Mouse (Mus musculus): ENCODE measurements at regions not wholly inside any gene's neighbourhood (a gene's known extent, or its start where the extent isn't known, plus 50 kb on each side); places are given as distances from the start of the nearest gene placed in this dataset.

- no peak overlapping the region for H3K4me3 ChIP-seq (ENCODE audit: insufficient read depth, low read length)
- TF ChIP-seq POLR2A (IDR thresholded peaks at IDR 0.05; ENCODE audit: extremely low read depth, insufficient read depth, low read length) = no peak
- TF ChIP-seq CTCF (IDR thresholded peaks at IDR 0.05; ENCODE audit: extremely low read depth, insufficient read depth, low read length) = no peak
Measured at GRCm38 (mm10) chr4:124349610-124350295, 260.9 kb downstream of the 3100002H09Rik start.

GRCm38 (mm10) chr4:124349055-124349454 lies 261.5 kb downstream of the 3100002H09Rik start:
- Histone ChIP-seq H3K4me1 (ENCODE audit: control insufficient read depth, insufficient read depth, low read length) (no peaks in the 10 kb centered on the region), H3K4me3 (ENCODE audit: insufficient read depth, low read length) (no peak overlapping the region), H3K27ac (ENCODE audit: insufficient read depth, low read length) (no peak overlapping the region)
- TF ChIP-seq POLR2A (IDR thresholded peaks at IDR 0.05; ENCODE audit: extremely low read depth, insufficient read depth, low read length) (no peak), CTCF (IDR thresholded peaks at IDR 0.05; ENCODE audit: extremely low read depth, insufficient read depth, low read length) (no peak)

More at GRCm38 (mm10) chr4:124349610-124350295, 260.9 kb downstream of the 3100002H09Rik start:
- Histone ChIP-seq H3K4me1 (ENCODE audit: control insufficient read depth, insufficient read depth, low read length) (no peaks in the 10 kb centered on the region), H3K27ac (ENCODE audit: insufficient read depth, low read length) (no peak overlapping the region)

- H3K27ac ChIP-seq (ENCODE audit: insufficient read depth, low read length) = no peak overlapping the region
- H3K4me3 ChIP-seq (ENCODE audit: insufficient read depth, low read length) = no peak overlapping the region
- H3K4me1 ChIP-seq (ENCODE audit: control insufficient read depth, insufficient read depth, low read length) = no peaks in the 10 kb centered on the region
Measured at GRCm38 (mm10) chr4:124340073-124340472, 270.5 kb downstream of the 3100002H09Rik start.

GRCm38 (mm10) chr4:124335726-124336125 lies 274.9 kb downstream of the 3100002H09Rik start:
- Histone ChIP-seq H3K4me3 (ENCODE audit: insufficient read depth, low read length) (no peak overlapping the region), H3K4me1 (ENCODE audit: control insufficient read depth, insufficient read depth, low read length) (no peaks in the 10 kb centered on the region), H3K27ac (ENCODE audit: insufficient read depth, low read length) (no peak overlapping the region)
- TF ChIP-seq CTCF (IDR thresholded peaks at IDR 0.05; ENCODE audit: extremely low read depth, insufficient read depth, low read length) = no peak
- TF ChIP-seq POLR2A (IDR thresholded peaks at IDR 0.05; ENCODE audit: extremely low read depth, insufficient read depth, low read length) = no peak

More at GRCm38 (mm10) chr4:124340073-124340472, 270.5 kb downstream of the 3100002H09Rik start:
- TF ChIP-seq CTCF (IDR thresholded peaks at IDR 0.05; ENCODE audit: extremely low read depth, insufficient read depth, low read length) = no peak
- TF ChIP-seq POLR2A (IDR thresholded peaks at IDR 0.05; ENCODE audit: extremely low read depth, insufficient read depth, low read length) = no peak

- no peaks in the 10 kb centered on the region for H3K4me1 ChIP-seq (ENCODE audit: control insufficient read depth, insufficient read depth, low read length)
- no peak overlapping the region for H3K4me3 ChIP-seq (ENCODE audit: insufficient read depth, low read length)
- TF ChIP-seq POLR2A (IDR thresholded peaks at IDR 0.05; ENCODE audit: extremely low read depth, insufficient read depth, low read length) = no peak
- TF ChIP-seq CTCF (IDR thresholded peaks at IDR 0.05; ENCODE audit: extremely low read depth, insufficient read depth, low read length) = no peak
- H3K27ac ChIP-seq (ENCODE audit: insufficient read depth, low read length) = no peak overlapping the region
Measured at GRCm38 (mm10) chr4:124332974-124333373, 277.6 kb downstream of the 3100002H09Rik start.

- TF ChIP-seq CTCF (IDR thresholded peaks at IDR 0.05; ENCODE audit: extremely low read depth, insufficient read depth, low read length) (no peak), POLR2A (IDR thresholded peaks at IDR 0.05; ENCODE audit: extremely low read depth, insufficient read depth, low read length) (no peak)
- Histone ChIP-seq H3K4me1 (ENCODE audit: control insufficient read depth, insufficient read depth, low read length) (no peaks in the 10 kb centered on the region), H3K27ac (ENCODE audit: insufficient read depth, low read length) (no peak overlapping the region), H3K4me3 (ENCODE audit: insufficient read depth, low read length) (no peak overlapping the region)
Measured at GRCm38 (mm10) chr4:124332416-124332815, 278.2 kb downstream of the 3100002H09Rik start.

GRCm38 (mm10) chr4:124329107-124329771 lies 281.4 kb downstream of the 3100002H09Rik start:
- TF ChIP-seq POLR2A (IDR thresholded peaks at IDR 0.05; ENCODE audit: extremely low read depth, insufficient read depth, low read length) = no peak
- no peak for TF ChIP-seq CTCF (IDR thresholded peaks at IDR 0.05; ENCODE audit: extremely low read depth, insufficient read depth, low read length)
- H3K4me1 ChIP-seq (ENCODE audit: control insufficient read depth, insufficient read depth, low read length) = no peaks in the 10 kb centered on the region

GRCm38 (mm10) chr4:124326301-124326700 lies 284.3 kb downstream of the 3100002H09Rik start:
- TF ChIP-seq POLR2A (IDR thresholded peaks at IDR 0.05; ENCODE audit: extremely low read depth, insufficient read depth, low read length) (no peak), CTCF (IDR thresholded peaks at IDR 0.05; ENCODE audit: extremely low read depth, insufficient read depth, low read length) (no peak)
- no peak overlapping the region for H3K27ac ChIP-seq (ENCODE audit: insufficient read depth, low read length)
- H3K4me1 ChIP-seq (ENCODE audit: control insufficient read depth, insufficient read depth, low read length) = no peaks in the 10 kb centered on the region
- H3K4me3 ChIP-seq (ENCODE audit: insufficient read depth, low read length) = no peak overlapping the region

More at GRCm38 (mm10) chr4:124329107-124329771, 281.4 kb downstream of the 3100002H09Rik start:
- no peak overlapping the region for H3K4me3 ChIP-seq (ENCODE audit: insufficient read depth, low read length)
- H3K27ac ChIP-seq (ENCODE audit: insufficient read depth, low read length) = no peak overlapping the region

- no peak overlapping the region for H3K4me3 ChIP-seq (ENCODE audit: insufficient read depth, low read length)
- H3K4me1 ChIP-seq (ENCODE audit: control insufficient read depth, insufficient read depth, low read length) = no peaks in the 10 kb centered on the region
- no peak for TF ChIP-seq POLR2A (IDR thresholded peaks at IDR 0.05; ENCODE audit: extremely low read depth, insufficient read depth, low read length)
- TF ChIP-seq CTCF (IDR thresholded peaks at IDR 0.05; ENCODE audit: extremely low read depth, insufficient read depth, low read length) = no peak
- no peak overlapping the region for H3K27ac ChIP-seq (ENCODE audit: insufficient read depth, low read length)
Measured at GRCm38 (mm10) chr4:124323589-124323988, 287.0 kb downstream of the 3100002H09Rik start.

- H3K4me3 ChIP-seq (ENCODE audit: insufficient read depth, low read length) = no peak overlapping the region
- TF ChIP-seq CTCF (IDR thresholded peaks at IDR 0.05; ENCODE audit: extremely low read depth, insufficient read depth, low read length) (no peak), POLR2A (IDR thresholded peaks at IDR 0.05; ENCODE audit: extremely low read depth, insufficient read depth, low read length) (no peak)
- H3K27ac ChIP-seq (ENCODE audit: insufficient read depth, low read length) = no peak overlapping the region
Measured at GRCm38 (mm10) chr4:124321221-124321620, 289.4 kb downstream of the 3100002H09Rik start.

More at GRCm38 (mm10) chr4:124321221-124321620, 289.4 kb downstream of the 3100002H09Rik start:
- H3K4me1 ChIP-seq (ENCODE audit: control insufficient read depth, insufficient read depth, low read length) = no peaks in the 10 kb centered on the region

Data from cortical plate, adult 2 months (tissue).